Mouse (Mus musculus): ENCODE data around the gene Tmem106a. TPM values are rescaled to one million over a fixed set of nuclear protein-coding genes. Genes with fewer than 3 reads are reported as not detected.

Tmem106a gene
- 9.4 TPM for polyA plus RNA-seq (2017; shearing (Covaris generic))

GRCm38 (mm10) chr11:101582054-101583035, at the start of gene Tmem106a:
TSS of gene Tmem106a (plus strand) at chr11:101582242.

GRCm38 (mm10) chr11:101551751-101552475, 30.1 kb upstream of the Tmem106a start, which contains the start of the genes Brca1 and Nbr1:
TSS of gene Brca1 (minus strand) at chr11:101551955.
TSS of gene Nbr1 (plus strand) at chr11:101552149.

GRCm38 (mm10) chr11:101599156-101599555, 17.1 kb downstream of the Tmem106a start, which contains the start of gene Gm11634:
TSS of gene Gm11634 (minus strand) at chr11:101599256.

GRCm38 (mm10) chr11:101626995-101627856, 45.2 kb downstream of the Tmem106a start, which contains the start of gene Rdm1:
TSS of gene Rdm1 (plus strand) at chr11:101627195.

Other genes with a start within 250 kb of the Tmem106a start
- not detected for gene G6pc, start 214.7 kb upstream of the Tmem106a start, polyA plus RNA-seq (2017; shearing (Covaris generic))
- gene Aarsd1, start 164.6 kb upstream of the Tmem106a start, polyA plus RNA-seq (2017; shearing (Covaris generic)) = 28.2 TPM
- 1.2 TPM for gene Gm27029, start 157.4 kb upstream of the Tmem106a start, polyA plus RNA-seq (2017; shearing (Covaris generic))
- gene Rundc1, start 157.2 kb upstream of the Tmem106a start, polyA plus RNA-seq (2017; shearing (Covaris generic)) = 29.7 TPM
- 4.1 TPM for gene Ptges3l, start 156.9 kb upstream of the Tmem106a start, polyA plus RNA-seq (2017; shearing (Covaris generic))
- gene Rpl27, start 139.9 kb upstream of the Tmem106a start, polyA plus RNA-seq (2017; shearing (Covaris generic)) = 282 TPM
- gene Ifi35, start 133.8 kb upstream of the Tmem106a start, polyA plus RNA-seq (2017; shearing (Covaris generic)) = 106 TPM
- gene Rnd2, start 117.2 kb upstream of the Tmem106a start, polyA plus RNA-seq (2017; shearing (Covaris generic)) = 0.36 TPM
- gene Vat1, start 116.0 kb upstream of the Tmem106a start, polyA plus RNA-seq (2017; shearing (Covaris generic)) = 0.80 TPM
- gene Brca1, start 30.3 kb upstream of the Tmem106a start, polyA plus RNA-seq (2017; shearing (Covaris generic)) = 2.3 TPM
- 134 TPM for gene Nbr1, start 30.1 kb upstream of the Tmem106a start, polyA plus RNA-seq (2017; shearing (Covaris generic))
- gene Gm11634, start 17.0 kb downstream of the Tmem106a start, polyA plus RNA-seq (2017; shearing (Covaris generic)) = not detected
- 41.2 TPM for gene Rdm1, start 45.0 kb downstream of the Tmem106a start, polyA plus RNA-seq (2017; shearing (Covaris generic))
- gene Arl4d, start 83.3 kb downstream of the Tmem106a start, polyA plus RNA-seq (2017; shearing (Covaris generic)) = 4.8 TPM
- 52.7 TPM for gene Dhx8, start 150.7 kb downstream of the Tmem106a start, polyA plus RNA-seq (2017; shearing (Covaris generic))
- not detected for gene Etv4, start 203.1 kb downstream of the Tmem106a start, polyA plus RNA-seq (2017; shearing (Covaris generic))